Mouse (Mus musculus): ENCODE data around the gene Apbb2.

DNA sequence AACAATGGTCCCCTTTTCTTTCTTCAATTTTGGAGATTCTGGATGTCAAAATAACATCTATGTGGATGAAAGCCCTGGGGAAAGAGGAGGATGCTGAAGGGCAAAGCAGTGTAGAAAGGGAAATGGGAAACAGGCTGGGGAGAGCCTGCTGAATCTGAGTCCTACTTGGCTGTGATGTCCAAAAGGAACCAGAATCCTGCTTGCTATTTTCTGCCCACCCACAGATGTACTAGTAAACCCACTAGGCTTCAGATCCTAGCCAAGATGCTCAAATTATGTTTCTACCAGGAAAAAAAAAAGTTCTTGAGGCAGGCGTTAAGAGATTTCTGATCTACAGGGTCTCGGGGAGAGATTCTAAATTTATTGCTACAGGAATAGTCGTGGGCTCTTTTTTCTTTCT, 205.8 kb downstream of the Apbb2 start:
- TF ChIP-seq CTCF (conservative IDR thresholded peaks at IDR 0.05; ENCODE audit: insufficient read depth, insufficient read length, low read depth, low read length), result no peak
- no peak for TF ChIP-seq POLR2A (IDR thresholded peaks at IDR 0.05; ENCODE audit: low read depth, low read length)

Data from kidney, adult 2 months (tissue).